Mouse (Mus musculus) cortical plate, adult 2 months (tissue): ENCODE measurements at regions not wholly inside any gene's neighbourhood (a gene's known extent, or its start where the extent isn't known, plus 50 kb on each side); places are given as distances from the start of the nearest gene placed in this dataset.

Source experiments
- H3K27ac ChIP-seq: fragments of 200-500 bp; 2 replicates; pipeline ENCODE4 v1.5.1; 2012; ENCODE audit warnings: low read length, control low read depth, inconsistent platforms; ENCODE audit not compliant: insufficient read depth
- H3K4me1 ChIP-seq: fragments of 200-500 bp; 2 replicates; pipeline ENCODE4 v1.6.1; 2011; ENCODE audit warnings: low read length; ENCODE audit not compliant: control insufficient read depth, insufficient read depth
- H3K4me3 ChIP-seq: fragments of 200-500 bp; 2 replicates; pipeline ENCODE4 v1.5.1; 2011; ENCODE audit warnings: mild to moderate bottlenecking, low read length, control low read depth; ENCODE audit not compliant: insufficient read depth
- CTCF ChIP-seq: fragments of 200-500 bp; IDR thresholded peaks from 2 replicates; pipeline ENCODE4 v1.5.1; 2011; ENCODE audit warnings: mild to moderate bottlenecking, control low read depth, low read length; ENCODE audit not compliant: insufficient read depth; ENCODE audit errors: extremely low read depth
- POLR2A ChIP-seq: fragments of 200-500 bp; IDR thresholded peaks from 2 replicates; pipeline ENCODE4 v1.6.1; 2011; ENCODE audit warnings: mild to moderate bottlenecking, low read length, control low read depth; ENCODE audit not compliant: insufficient read depth; ENCODE audit errors: extremely low read depth

- H3K4me3 ChIP-seq = no peak overlapping the region
- H3K4me1 ChIP-seq = no peaks in the 10 kb centered on the region; the same call in 1 of the 2 replicates
- TF ChIP-seq POLR2A = no peak
- no peak overlapping the region for H3K27ac ChIP-seq
Measured at GRCm38 (mm10) chr13:25700965-25701364, 430.7 kb upstream of the Nrsn1 start.

- Histone ChIP-seq H3K4me1 (no peaks in the 10 kb centered on the region), H3K27ac (no peak overlapping the region), H3K4me3 (no peak overlapping the region)
- no peak for TF ChIP-seq POLR2A
- no peak for TF ChIP-seq CTCF
Measured at GRCm38 (mm10) chr13:25695956-25696355, 425.7 kb upstream of the Nrsn1 start.

GRCm38 (mm10) chr13:25695017-25695604 is 424.8 kb upstream of the Nrsn1 start:
- H3K4me3 ChIP-seq = no peak overlapping the region
- H3K27ac ChIP-seq = no peak overlapping the region
- TF ChIP-seq POLR2A (no peak), CTCF (no peak)
- H3K4me1 ChIP-seq = no peaks in the 10 kb centered on the region

GRCm38 (mm10) chr13:25678221-25678735 is 408.0 kb upstream of the Nrsn1 start:
- H3K27ac ChIP-seq = peak overlapping the region; percentile 81
- TF ChIP-seq CTCF = no peak
- TF ChIP-seq POLR2A = no peak
- H3K4me3 ChIP-seq = no peak overlapping the region
- peaks cover 2% of the 10 kb centered on the region; the same call in 1 of the 2 replicates for H3K4me1 ChIP-seq

DNA sequence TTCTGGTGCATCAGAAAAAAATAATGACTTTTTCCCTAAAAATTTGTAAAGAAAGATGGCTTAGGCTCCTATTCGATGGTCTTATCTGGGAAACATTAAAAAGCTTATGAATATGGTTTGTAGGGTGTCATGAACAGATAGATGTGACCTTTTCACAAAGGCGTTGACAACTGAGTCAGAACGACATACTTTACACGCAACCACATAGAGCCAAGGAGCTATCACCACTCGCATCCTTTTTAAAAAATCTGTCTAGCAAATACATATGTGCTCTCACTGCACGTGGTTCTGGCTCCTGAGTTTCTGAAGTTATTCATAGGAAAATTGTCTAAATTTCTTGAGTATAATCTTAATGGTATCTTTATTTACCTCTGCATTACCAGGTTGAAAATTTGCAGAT is 404.9 kb upstream of the Nrsn1 start:
- H3K4me1 ChIP-seq = peaks cover 2% of the 10 kb centered on the region; the same call in 1 of the 2 replicates
- TF ChIP-seq POLR2A = no peak
- no peak for TF ChIP-seq CTCF
- no peak overlapping the region for H3K4me3 ChIP-seq
- no peak overlapping the region for H3K27ac ChIP-seq

- H3K27ac ChIP-seq = no peak overlapping the region
- TF ChIP-seq POLR2A (no peak), CTCF (no peak)
- no peaks in the 10 kb centered on the region for H3K4me1 ChIP-seq
- no peak overlapping the region for H3K4me3 ChIP-seq
Measured at GRCm38 (mm10) chr13:25666022-25666421, 395.7 kb upstream of the Nrsn1 start.

DNA sequence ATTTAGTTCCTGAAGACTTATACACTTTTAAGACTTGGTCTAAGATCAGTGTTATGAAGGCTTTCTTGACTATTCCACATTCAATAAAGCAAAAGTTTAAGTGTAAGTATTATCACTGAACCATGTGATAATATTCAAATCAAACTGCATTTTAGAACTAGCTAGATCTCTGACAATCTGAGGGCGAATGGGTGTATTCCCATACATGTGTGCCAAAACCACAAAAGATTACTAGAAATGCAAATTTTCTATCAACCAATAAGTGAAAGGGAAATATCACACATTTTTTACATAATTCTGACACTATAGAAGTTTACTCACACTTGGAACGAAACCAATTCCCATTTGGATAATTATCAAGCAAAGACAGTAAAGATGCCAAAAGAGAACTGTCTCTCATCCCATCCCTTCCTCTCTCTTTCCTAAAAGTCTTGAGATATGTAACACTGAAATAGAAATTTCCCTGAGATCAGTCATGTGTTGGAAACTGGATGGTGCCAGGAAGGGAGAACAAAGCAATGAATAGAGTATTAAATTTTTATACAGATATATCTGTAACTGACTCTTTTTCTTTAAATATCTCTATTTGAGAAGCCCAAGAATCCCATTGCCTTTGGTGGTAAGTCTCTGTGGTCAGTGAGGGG is 394.8 kb upstream of the Nrsn1 start:
- Histone ChIP-seq H3K27ac (no peak overlapping the region), H3K4me3 (no peak overlapping the region), H3K4me1 (no peaks in the 10 kb centered on the region)
- no peak for TF ChIP-seq CTCF
- TF ChIP-seq POLR2A = no peak

- Histone ChIP-seq H3K4me3 (no peak overlapping the region), H3K27ac (no peak overlapping the region), H3K4me1 (no peaks in the 10 kb centered on the region)
- no peak for TF ChIP-seq CTCF
Measured at GRCm38 (mm10) chr13:25648430-25648786, 378.1 kb upstream of the Nrsn1 start.

DNA sequence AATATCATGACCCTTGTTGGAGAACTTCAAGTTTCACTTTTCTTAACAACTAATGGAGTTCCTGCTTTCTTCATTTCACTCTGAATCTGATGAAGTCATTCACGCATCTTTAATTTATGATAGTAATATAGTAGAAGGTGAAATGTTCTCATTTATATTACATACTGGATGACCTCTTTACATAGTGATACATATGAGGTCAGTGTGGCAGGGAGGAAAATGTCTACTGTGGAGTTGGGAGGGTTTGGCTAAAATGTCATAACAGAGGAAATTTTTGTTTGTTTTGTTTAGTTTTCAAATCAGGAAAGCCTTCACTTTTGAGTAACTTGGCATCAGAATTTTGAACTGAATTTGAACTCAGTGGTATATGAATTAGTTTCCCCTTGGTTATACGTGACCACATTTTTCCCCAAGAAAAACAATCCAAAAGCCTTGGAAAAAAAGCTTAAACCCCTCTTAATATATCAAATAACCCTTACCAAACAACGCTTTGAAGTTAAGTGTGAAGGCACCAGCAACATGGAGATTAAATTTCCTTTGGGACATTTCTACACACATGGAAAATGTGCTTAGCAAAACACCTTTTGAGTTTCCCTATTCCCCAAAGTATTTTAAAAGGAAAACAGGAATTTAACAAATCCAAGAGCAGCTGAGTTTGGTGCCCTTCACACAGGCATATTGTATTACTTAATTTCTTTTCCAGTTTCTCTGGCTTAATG is 377.6 kb upstream of the Nrsn1 start:
- TF ChIP-seq CTCF = no peak
- no peak for TF ChIP-seq POLR2A
- Histone ChIP-seq H3K27ac (no peak overlapping the region), H3K4me1 (no peaks in the 10 kb centered on the region), H3K4me3 (no peak overlapping the region)
